Mouse (Mus musculus): ENCODE results near the gene Spindoc. TPM values are rescaled to one million over a fixed set of nuclear protein-coding genes. Genes with fewer than 3 reads are reported as not detected.
A peak's percentile ranks its signal among the peaks of the same experiment; 100 is the strongest.
"Not testable (repeated sequence)": the region's sequence is repeated elsewhere in the genome, so short reads cannot be mapped to it uniquely, and the experiment has no call there.

The Spindoc gene
- total RNA-seq, 2 experiments from 2014 or later: 21.8 to 23.2 TPM

DNA sequence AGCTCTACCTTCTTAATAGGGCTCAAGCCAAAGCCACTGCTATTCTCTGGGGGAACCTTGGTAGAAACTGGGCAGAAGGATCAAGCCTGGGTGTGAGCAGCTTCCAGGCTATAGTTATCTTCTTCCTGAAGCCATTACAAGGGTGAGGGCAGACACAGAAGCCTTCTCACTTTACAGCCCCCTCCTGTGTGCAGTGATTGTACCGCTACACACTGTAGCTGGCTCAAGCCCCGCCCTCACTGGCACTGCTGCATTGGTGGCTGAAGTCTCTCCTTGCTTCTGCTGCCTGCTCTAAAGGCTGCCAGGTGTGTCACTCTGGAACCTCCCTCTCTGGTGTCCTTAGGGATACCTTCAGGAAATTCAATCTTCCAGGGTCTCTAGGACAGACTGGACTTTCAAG lies 29.6 kb upstream of the Spindoc start:
- DNase-seq: no peak
- intact Hi-C loops (cut with DNase I): no loop called here

DNA sequence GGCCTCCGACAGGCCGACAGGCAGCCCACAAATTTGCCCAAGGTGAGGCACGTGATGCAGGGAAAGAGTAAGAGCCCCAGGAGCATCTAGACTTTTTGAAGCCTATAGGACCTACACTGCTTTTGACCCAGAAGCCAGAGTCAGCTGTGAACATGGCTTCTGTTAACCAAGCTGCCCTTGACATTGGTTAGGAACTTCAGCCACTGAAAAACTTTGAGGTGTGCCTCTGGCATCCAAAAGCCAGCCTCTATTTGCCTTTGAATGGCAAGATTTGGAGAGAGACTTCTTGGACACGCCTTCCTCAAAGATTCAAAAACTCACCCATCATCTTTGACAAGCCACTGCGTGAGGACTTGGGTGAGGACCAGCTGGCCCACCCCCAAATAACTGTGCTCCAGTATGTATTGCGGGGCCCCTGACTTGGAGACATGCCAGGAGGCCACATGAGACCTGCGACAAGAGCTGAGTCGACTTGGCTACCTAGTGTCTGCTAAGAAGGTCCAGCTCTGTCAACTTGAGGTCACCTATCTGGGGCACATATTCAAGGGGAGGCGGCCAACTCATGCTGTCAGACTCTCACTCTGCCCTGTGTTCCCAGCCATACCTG lies 21.9 kb upstream of the Spindoc start:
- intact Hi-C loops (cut with DNase I): no loop called here
- no peak for DNase-seq

- intact Hi-C loops (cut with DNase I): no loop called here
- DNase-seq: peak in 1 of 2 experiments; percentile 25
These were observed 17.8 kb upstream of the Spindoc start for GRCm38 (mm10) chr19:7400635-7401034.

DNA sequence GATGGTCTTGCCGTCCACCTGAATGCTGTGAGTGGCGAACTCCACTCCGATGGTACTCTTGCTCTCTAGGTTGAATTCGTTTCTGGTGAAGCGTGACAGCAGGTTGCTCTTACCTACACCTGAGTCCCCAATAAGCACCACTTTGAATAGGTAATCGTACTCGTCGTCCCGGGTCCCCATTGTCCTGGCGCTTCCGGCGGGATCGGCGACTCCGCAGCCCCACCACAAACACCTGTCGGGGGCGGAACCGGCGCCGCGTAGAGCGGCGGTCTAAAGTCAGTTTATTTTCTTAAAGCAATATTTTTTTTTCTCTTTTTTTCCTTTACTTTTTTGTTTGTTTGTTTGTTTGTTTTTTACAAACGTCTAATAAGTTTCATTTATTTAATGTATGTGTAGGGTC lies 16.1 kb upstream of the Spindoc start:
- DNase-seq; intact Hi-C loops (cut with DNase I): not testable (repeated sequence)

DNA sequence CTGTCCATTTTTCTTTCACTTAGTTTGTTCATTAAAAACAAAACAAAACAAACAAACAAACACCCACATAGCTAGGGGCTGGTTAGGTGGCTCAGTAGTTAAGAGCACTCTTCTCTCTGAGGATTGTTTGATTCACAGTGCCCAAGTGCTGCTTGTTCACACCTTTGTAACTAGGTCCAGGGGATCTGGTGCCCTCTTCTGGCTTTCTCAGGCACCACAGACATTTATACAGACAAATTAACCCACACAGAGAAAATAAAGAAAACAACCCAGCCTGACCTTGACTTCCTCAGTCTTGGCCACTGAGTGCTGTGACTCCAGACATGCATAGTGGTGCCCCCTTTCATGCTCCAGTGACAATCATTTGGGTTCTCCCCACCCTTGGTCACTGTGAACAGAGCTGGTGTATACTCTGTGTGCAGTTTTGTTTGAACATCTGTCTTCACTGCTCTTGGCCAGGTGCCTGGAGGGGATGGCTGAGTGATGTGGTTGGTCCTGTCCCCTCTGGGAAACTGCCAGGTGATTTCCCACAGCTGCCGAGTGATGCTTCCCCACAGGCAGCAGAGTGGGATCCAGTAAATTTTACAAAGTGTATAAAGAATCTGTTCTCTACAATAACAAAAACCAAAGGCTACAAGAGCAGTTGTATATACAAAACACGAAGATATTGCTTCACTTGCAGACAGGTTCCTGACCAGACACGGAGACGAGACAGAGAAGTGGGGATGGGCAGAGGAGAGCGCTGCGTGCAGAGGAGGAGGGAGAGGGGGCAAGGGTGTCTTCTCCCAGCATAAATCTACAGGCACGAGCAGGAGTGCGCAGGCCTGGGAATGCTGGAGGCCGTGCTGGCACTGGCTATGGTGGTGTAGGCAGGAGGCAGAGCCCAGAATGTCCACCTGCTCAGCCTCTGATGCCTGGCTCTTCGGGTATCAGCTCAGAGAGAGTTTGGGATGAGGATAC lies 14.4 kb upstream of the Spindoc start:
- DNase-seq: peak; percentile 46 to 61
- intact Hi-C loops (cut with DNase I): not testable (repeated sequence)

GRCm38 (mm10) chr19:7388488-7388887 lies 5.7 kb upstream of the Spindoc start:
- intact Hi-C loops (cut with DNase I): no loop called here
- DNase-seq: no peak

- intact Hi-C loops (cut with DNase I): no loop called here
- DNase-seq: no peak
These were observed 3.2 kb upstream of the Spindoc start for GRCm38 (mm10) chr19:7386042-7386441.

- intact Hi-C loops (cut with DNase I): loop anchor here (5.0 kb wide), 2 partner anchors 35 to 40 kb away; partner anchors contain the start of genes 2700081O15Rik and Mark2
- DNase-seq: peak; percentile 70 to 77
These were observed 419 bp downstream of the Spindoc start for GRCm38 (mm10) chr19:7382248-7382902.

DNA sequence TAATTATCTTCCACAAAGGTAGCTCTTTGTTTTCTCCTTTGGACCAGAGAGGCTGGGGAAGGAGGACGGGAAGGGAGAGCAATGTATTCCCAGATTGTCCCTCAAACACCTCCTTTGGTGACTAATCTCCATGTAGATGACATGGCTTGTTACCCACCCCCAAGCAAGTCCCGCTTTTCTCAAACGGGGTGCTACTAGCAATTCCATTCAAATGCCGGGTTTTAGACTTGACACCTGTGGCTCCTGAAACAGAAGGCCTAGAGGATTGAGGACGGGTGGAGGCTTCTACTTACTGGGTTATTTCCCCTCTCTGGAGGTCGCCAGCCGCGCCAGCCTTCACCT lies 917 bp downstream of the Spindoc start:
- intact Hi-C loops (cut with DNase I): loop anchor here (5.0 kb wide), 2 partner anchors 35 to 40 kb away; partner anchors contain the start of genes 2700081O15Rik and Mark2
- DNase-seq: no peak

DNA sequence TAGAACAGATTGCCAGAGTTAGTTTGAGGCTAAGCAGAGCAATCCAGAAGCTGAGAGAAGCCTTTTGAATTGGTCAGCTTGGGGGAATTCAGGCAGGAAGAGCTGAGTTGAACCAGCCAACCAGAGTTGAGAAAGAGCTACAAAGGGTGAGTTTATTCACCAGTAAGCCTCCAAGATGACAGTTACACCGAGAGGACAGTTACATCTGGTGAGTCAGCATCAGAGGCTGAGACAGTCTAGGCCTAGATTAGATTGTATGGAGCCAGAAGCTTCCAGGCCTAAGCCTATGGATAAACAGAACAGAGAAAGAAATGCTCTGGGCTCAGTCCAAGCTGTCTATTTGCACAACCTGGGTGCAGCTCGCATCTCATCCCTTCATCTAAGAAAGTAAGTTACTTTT lies 5.2 kb downstream of the Spindoc start:
- intact Hi-C loops (cut with DNase I): no loop called here

GRCm38 (mm10) chr19:7374491-7374890 lies 8.3 kb downstream of the Spindoc start:
- intact Hi-C loops (cut with DNase I): no loop called here
- no peak for DNase-seq

More for the DNA sequence above, 5.2 kb downstream of the Spindoc start:
- DNase-seq: no peak

DNA sequence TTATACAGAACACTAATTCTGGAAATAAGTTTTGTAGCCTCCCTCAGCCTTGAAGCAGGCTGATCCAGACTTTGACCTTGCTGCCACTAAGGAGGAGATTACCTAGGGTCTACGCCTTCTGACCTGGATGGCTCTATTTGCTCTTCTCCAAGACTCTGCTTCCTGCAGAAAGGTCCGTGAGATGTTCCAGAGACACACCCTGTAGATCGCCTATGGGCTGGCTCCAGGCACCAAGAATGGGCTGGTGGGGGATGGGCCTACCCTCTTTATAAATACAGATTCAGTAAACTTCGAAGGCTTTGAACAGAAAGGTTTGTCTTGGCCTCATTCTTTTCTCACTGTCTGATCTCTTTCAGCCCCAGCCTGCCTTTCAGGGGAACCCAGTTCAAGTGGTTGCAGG lies 13.3 kb downstream of the Spindoc start:
- DNase-seq; intact Hi-C loops (cut with DNase I): not testable (repeated sequence)

DNA sequence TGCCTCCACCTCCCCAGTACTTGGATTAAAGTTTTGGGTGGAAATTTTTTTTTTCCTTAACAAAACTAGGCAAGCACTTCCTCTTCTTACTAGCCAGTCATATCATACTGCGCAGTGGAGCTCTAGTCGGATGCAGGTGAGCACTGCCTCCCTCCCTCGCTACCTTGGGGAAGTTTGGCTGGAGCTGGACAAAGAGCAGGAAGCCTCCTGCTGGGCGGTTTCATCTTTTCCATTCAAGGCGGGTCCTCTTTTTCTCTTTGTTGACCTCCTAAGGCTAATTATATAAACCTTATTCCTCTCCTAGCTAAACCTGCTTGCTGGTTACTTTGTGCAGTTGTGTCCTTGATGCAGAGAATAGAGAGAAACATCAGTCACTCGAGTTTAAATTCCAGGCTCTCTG lies 29.2 kb downstream of the Spindoc start:
- no peak for DNase-seq
- intact Hi-C loops (cut with DNase I): no loop called here

GRCm38 (mm10) chr19:7352809-7353495 lies 29.8 kb downstream of the Spindoc start:
- peak; percentile 38 to 51 for DNase-seq

GRCm38 (mm10) chr19:7349993-7350392 lies 32.8 kb downstream of the Spindoc start:
- intact Hi-C loops (cut with DNase I): loop anchor here (10.0 kb wide), 1 partner anchor 285 kb away; no protein-coding TSS in a partner anchor

More at GRCm38 (mm10) chr19:7352809-7353495, 29.8 kb downstream of the Spindoc start:
- intact Hi-C loops (cut with DNase I): no loop called here

DNA sequence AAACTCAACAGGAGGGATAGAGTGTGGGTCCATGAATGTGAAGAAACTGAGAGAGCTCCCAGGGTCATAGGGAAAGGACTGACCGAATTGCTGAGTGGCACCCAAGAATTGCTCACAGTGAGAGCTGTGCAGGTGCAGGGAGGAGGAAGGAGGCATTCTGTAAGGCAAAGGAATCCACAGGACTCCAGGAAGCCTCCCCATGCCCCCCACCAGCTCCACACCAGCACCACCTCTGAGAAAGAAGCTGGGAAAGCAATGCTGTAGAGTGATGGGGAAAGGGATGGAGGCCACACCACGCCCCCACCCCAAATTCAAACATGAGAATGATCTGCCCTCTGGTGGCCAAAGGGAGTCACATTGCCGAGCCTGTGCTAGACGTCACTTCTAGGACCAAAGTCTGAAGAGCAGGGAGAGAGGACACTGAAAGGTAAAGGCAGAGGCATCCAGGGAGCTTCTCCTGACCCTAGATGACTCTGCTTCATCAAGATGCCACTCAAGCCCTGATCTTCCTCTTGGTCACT lies 37.5 kb downstream of the Spindoc start:
- intact Hi-C loops (cut with DNase I): loop anchor here (2.0 to 10.0 kb wide), 4 partner anchors 66 to 280 kb away; partner anchors contain the start of gene 2700081O15Rik
- peak; percentile 43 to 58 for DNase-seq

More at GRCm38 (mm10) chr19:7349993-7350392, 32.8 kb downstream of the Spindoc start:
- DNase-seq: peak in 1 of 2 experiments; percentile 28

DNA sequence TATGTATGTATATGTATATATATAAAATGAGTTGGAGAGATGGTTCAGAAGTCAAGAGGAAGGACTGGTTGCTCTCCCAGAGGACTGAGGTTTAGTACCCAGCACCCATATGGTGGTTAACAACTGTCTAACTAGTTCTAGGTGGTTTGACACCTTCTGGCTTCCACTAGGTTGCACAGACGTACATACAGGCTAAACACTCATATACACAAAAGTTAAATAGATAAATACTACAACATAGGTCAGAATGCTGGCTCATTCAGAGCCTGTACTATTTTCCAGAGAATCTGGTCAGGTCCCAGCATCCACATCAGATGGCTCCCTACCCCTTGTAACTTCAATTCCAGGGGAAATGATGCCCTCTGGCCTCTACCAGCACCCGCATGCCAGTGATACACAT lies 40.1 kb downstream of the Spindoc start:
- intact Hi-C loops (cut with DNase I): loop anchor here (5.0 to 10.0 kb wide), 4 partner anchors 35 to 278 kb away; partner anchors contain the start of gene Spindoc
- DNase-seq: no peak

DNA sequence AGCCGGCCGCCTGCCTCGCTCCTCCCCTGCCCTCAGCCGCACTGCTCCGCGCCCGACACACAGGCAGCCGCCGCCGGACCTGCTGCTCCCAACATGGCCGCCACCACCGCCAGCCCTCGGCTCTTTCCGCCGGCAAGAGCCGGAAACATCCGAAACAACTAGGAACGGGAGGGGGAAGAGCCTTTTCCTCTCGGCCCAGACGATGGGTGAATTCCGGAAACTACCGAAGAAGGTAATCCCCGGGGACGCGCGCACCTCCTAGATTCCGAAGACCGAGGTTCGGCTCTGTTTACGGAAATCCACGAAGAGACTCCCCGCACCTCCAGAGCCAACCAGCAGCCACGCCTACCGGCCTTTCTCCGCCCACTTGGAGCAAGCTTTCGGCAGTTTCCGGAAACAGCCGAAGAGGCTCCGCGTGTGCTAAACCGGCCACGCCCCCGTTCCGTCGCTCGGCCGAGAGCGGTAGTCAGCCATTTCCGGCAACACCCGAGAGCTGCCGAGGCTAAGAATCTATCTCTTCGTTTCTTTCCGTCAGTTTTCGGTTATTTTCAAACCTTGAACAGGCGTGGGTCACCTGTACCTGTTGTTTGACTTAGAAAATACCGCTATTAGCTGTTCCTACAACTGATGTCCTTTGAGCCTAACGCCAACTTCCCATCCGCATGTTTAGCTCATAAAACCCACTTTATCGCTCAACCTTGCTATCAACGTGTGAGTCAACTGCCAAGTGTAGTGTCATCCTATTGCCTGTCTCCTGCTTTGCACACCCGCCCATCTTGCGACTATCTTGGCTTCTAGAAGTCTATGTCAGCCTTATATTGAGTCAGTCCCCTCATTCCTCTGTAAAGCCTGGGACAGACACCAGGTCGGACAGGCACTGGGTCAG lies 41.0 kb downstream of the Spindoc start, which contains the start of gene Mark2:
Mark2 (minus strand) TSS at position 349 of the 886 bp plus-strand sequence.
- intact Hi-C loops (cut with DNase I): loop anchor here (5.0 to 10.0 kb wide), 4 partner anchors 34 to 277 kb away; partner anchors contain the start of gene Spindoc
- DNase-seq: peak; percentile 99

All from heart, postnatal 14 days (tissue).